Mouse (Mus musculus) kidney, embryonic 14.5 days (tissue): ENCODE measurements around the gene Prrc2a. TPM values are rescaled to one million over a fixed set of nuclear protein-coding genes. Genes with fewer than 3 reads are reported as not detected.

Source experiments
- ATAC-seq: fragments of 200-750 bp; cut with Nextera tagmentation; 2 replicates; pipeline ENCODE4 v1.8.0; 2017; ENCODE audit warnings: moderate number of reproducible peaks, mild to moderate bottlenecking, moderate TSS enrichment, moderate library complexity; ENCODE audit not compliant: low FRiP score, low TSS enrichment
- H3K27ac ChIP-seq: fragments of 300-500 bp; sonication (generic); 2 replicates; pipeline ENCODE4 v1.5.1; 2014; ENCODE audit warnings: low read depth, mild to moderate bottlenecking, low read length, moderate library complexity, mixed read lengths
- H3K27me3 ChIP-seq: fragments of 300-500 bp; sonication (generic); 2 replicates; pipeline ENCODE4 v1.6.1; 2014; ENCODE audit warnings: mild to moderate bottlenecking, low read length; ENCODE audit not compliant: control insufficient read depth, insufficient read depth
- H3K36me3 ChIP-seq: fragments of 300-500 bp; sonication (generic); 2 replicates; pipeline ENCODE4 v1.6.1; 2014; ENCODE audit warnings: low read length, mixed read lengths; ENCODE audit not compliant: control insufficient read depth, insufficient read depth
- H3K4me1 ChIP-seq: fragments of 300-500 bp; sonication (generic); 2 replicates; pipeline ENCODE4 v1.6.1; 2014; ENCODE audit warnings: low read length, mixed read lengths; ENCODE audit not compliant: control insufficient read depth, insufficient read depth
- H3K4me2 ChIP-seq: fragments of 300-500 bp; sonication (generic); replicated peaks from 2 replicates; pipeline ENCODE4 v1.6.1; 2014; ENCODE audit warnings: low read depth, mild to moderate bottlenecking, low read length
- H3K4me3 ChIP-seq: fragments of 300-500 bp; sonication (generic); 2 replicates; pipeline ENCODE4 v1.5.1; 2014; ENCODE audit warnings: mild to moderate bottlenecking, low read length
- H3K9ac ChIP-seq: fragments of 300-500 bp; sonication (generic); 2 replicates; pipeline ENCODE4 v1.6.1; 2014; ENCODE audit warnings: low read depth, mild to moderate bottlenecking, low read length, moderate library complexity
- H3K9me3 ChIP-seq: fragments of 300-500 bp; sonication (generic); 2 replicates; pipeline ENCODE4 v1.6.1; 2016; ENCODE audit warnings: low read length; ENCODE audit not compliant: control insufficient read depth
- WGBS: fragments of 180-500 bp; shearing (Covaris S2); extraction: QIAGEN DNeasy Blood & Tissue Kit; methylation state at CpG from one replicate; pipeline ENCODE4 v1.1.7; 2014; 5-methylcytosine and 5-hydroxymethylcytosine counted together
- microRNA-seq: library from miRNA; unstranded; fragments of <30 nt; microRNA quantifications from one replicate; pipeline ENCODE4, GENCODE M21; 2016
- polyA plus RNA-seq: library from polyadenylated mRNA; unstranded; fragments of >200 nt; fragmentation: Nextera tagmentation; extraction: Ambion mirVana; gene quantifications from 2 replicates; pipeline ENCODE4 v1.2.1, GENCODE M21; 2014

Gene Prrc2a
- polyA plus RNA-seq, 1 experiment from 2014 or later: 248 TPM

- no peak for ATAC-seq
- no peaks in the 10 kb centered on the region for H3K9me3 ChIP-seq
- no peak overlapping the region for H3K4me3 ChIP-seq
- H3K27ac ChIP-seq: peak overlapping the region; percentile 30; the same call in 1 of the 2 replicates
- H3K9ac ChIP-seq: peak overlapping the region; percentile 7; the same call in 1 of the 2 replicates
- peaks cover 76% of the 10 kb centered on the region for H3K36me3 ChIP-seq
- no peaks in the 10 kb centered on the region for H3K27me3 ChIP-seq
- H3K4me2 ChIP-seq: no peak overlapping the region
- H3K4me1 ChIP-seq: 0 out of 2 replicates have a peak, but pooled peaks cover 8% of the 10 kb centered on the region
- 44% methylated on average over 10 of the region's 10 CpGs for WGBS
These were observed 64.4 kb downstream of the Prrc2a start for GRCm38 (mm10) chr17:35100196-35100765.

Small RNA genes within 50 kb of the gene (microRNA-seq; reads per million reads assigned to microRNA genes)
- not detected for gene Mir6973a
- not detected for gene Mir6974

Other genes with a start within 250 kb of the Prrc2a start
- gene Neu1, start 233.6 kb downstream of the Prrc2a start, polyA plus RNA-seq: 19.6 and 23.2 TPM in 2 replicates
- 0.54 and 0.80 TPM in 2 replicates for gene Hspa1b, start 205.7 kb downstream of the Prrc2a start, polyA plus RNA-seq
- gene Gm20481, start 195.0 kb downstream of the Prrc2a start, polyA plus RNA-seq: not detected in 2 replicates
- gene Hspa1a, start 192.7 kb downstream of the Prrc2a start, polyA plus RNA-seq: 4.3 and 4.8 TPM in 2 replicates
- 0.79 and 1.3 TPM in 2 replicates for gene Hspa1l, start 192.2 kb downstream of the Prrc2a start, polyA plus RNA-seq
- gene Lsm2, start 183.0 kb downstream of the Prrc2a start, polyA plus RNA-seq: 240 and 246 TPM in 2 replicates
- gene Vars, start 163.9 kb downstream of the Prrc2a start, polyA plus RNA-seq: 96.4 and 137 TPM in 2 replicates
- 0.13 and 0.28 TPM in 2 replicates for gene Vwa7, start 148.3 kb downstream of the Prrc2a start, polyA plus RNA-seq
- 6.6 and 10.9 TPM in 2 replicates for gene Sapcd1, start 136.9 kb downstream of the Prrc2a start, polyA plus RNA-seq
- 4.9 and 5.9 TPM in 2 replicates for gene Msh5, start 118.2 kb downstream of the Prrc2a start, polyA plus RNA-seq
- 72.1 and 172 TPM in 2 replicates for gene Clic1, start 114.9 kb downstream of the Prrc2a start, polyA plus RNA-seq
- gene Ddah2, start 105.9 kb downstream of the Prrc2a start, polyA plus RNA-seq: 355 and 422 TPM in 2 replicates
- 0.20 and 0.30 TPM in 2 replicates for gene Ly6g6c, start 99.5 kb downstream of the Prrc2a start, polyA plus RNA-seq
- 0.36 and 0.46 TPM in 2 replicates for gene Mpig6b, start 98.7 kb downstream of the Prrc2a start, polyA plus RNA-seq
- gene Ly6g6e, start 88.0 kb downstream of the Prrc2a start, polyA plus RNA-seq: 0.81 and 1.3 TPM in 2 replicates
- 4.3 and 4.8 TPM in 2 replicates for gene Ly6g6d, start 86.8 kb downstream of the Prrc2a start, polyA plus RNA-seq
- gene Ly6g6f, start 79.3 kb downstream of the Prrc2a start, polyA plus RNA-seq: 0.31 and 0.34 TPM in 2 replicates
- 73.9 and 85.7 TPM in 2 replicates for gene Abhd16a, start 75.6 kb downstream of the Prrc2a start, polyA plus RNA-seq
- gene Ly6g5c, start 56.6 kb downstream of the Prrc2a start, polyA plus RNA-seq: not detected in 2 replicates
- gene Ly6g5b, start 49.5 kb downstream of the Prrc2a start, polyA plus RNA-seq: 1.2 and 1.3 TPM in 2 replicates
- gene Gpank1, start 43.4 kb downstream of the Prrc2a start, polyA plus RNA-seq: 19.4 and 20.8 TPM in 2 replicates
- 325 and 334 TPM in 2 replicates for gene Csnk2b, start 42.8 kb downstream of the Prrc2a start, polyA plus RNA-seq
- gene D17H6S53E, start 38.5 kb downstream of the Prrc2a start, polyA plus RNA-seq: 9.4 and 10.0 TPM in 2 replicates
- gene Apom, start 32.8 kb downstream of the Prrc2a start, polyA plus RNA-seq: 9.7 and 10.4 TPM in 2 replicates
- 82.6 and 99.0 TPM in 2 replicates for gene Bag6, start 29.7 kb downstream of the Prrc2a start, polyA plus RNA-seq
- gene Aif1, start 11.2 kb upstream of the Prrc2a start, polyA plus RNA-seq: 9.7 and 10.9 TPM in 2 replicates
- gene Lst1, start 23.5 kb upstream of the Prrc2a start, polyA plus RNA-seq: 12.2 and 15.9 TPM in 2 replicates
- gene Ltb, start 29.5 kb upstream of the Prrc2a start, polyA plus RNA-seq: 0.34 and 1.4 TPM in 2 replicates
- gene Tnf, start 37.1 kb upstream of the Prrc2a start, polyA plus RNA-seq: not detected in 2 replicates
- gene Lta, start 40.5 kb upstream of the Prrc2a start, polyA plus RNA-seq: 0.14 TPM in 1 of 2 replicates, not detected in the other
- 0.89 TPM in 1 of 2 replicates, not detected in the other for gene Gm16181, start 55.9 kb upstream of the Prrc2a start, polyA plus RNA-seq
- gene Atp6v1g2, start 68.8 kb upstream of the Prrc2a start, polyA plus RNA-seq: 5.3 and 6.4 TPM in 2 replicates
- 3.3 and 6.0 TPM in 2 replicates for gene Nfkbil1, start 70.9 kb upstream of the Prrc2a start, polyA plus RNA-seq
- 525 and 616 TPM in 2 replicates for gene Ddx39b, start 76.8 kb upstream of the Prrc2a start, polyA plus RNA-seq
- gene H2-D1, start 97.8 kb upstream of the Prrc2a start, polyA plus RNA-seq: 38.3 and 42.8 TPM in 2 replicates
- gene H2-Q1, start 155.5 kb upstream of the Prrc2a start, polyA plus RNA-seq: not detected in 2 replicates
- 0.24 and 0.37 TPM in 2 replicates for gene H2-Q2, start 177.3 kb upstream of the Prrc2a start, polyA plus RNA-seq
- 3.2 and 3.6 TPM in 2 replicates for gene H2-Q4, start 214.7 kb upstream of the Prrc2a start, polyA plus RNA-seq